Mouse (Mus musculus) brain, embryonic 14.5 days (tissue): ENCODE results near the gene Vstm4.

Source experiments
- CTCF ChIP-seq: fragments of 200-500 bp; IDR thresholded peaks from 2 replicates; pipeline ENCODE4 v1.5.1; 2012; ENCODE audit warnings: inconsistent platforms, mild to moderate bottlenecking, moderate library complexity, borderline replicate concordance; ENCODE audit not compliant: insufficient read depth, insufficient read length; ENCODE audit errors: extremely low read depth
- POLR2A ChIP-seq: fragments of 200-500 bp; IDR thresholded peaks from 2 replicates; pipeline ENCODE4 v1.6.1; 2012; ENCODE audit warnings: mild to moderate bottlenecking, inconsistent platforms, borderline replicate concordance; ENCODE audit not compliant: poor library complexity, insufficient read depth, insufficient read length, severe bottlenecking; ENCODE audit errors: extremely low read depth

DNA sequence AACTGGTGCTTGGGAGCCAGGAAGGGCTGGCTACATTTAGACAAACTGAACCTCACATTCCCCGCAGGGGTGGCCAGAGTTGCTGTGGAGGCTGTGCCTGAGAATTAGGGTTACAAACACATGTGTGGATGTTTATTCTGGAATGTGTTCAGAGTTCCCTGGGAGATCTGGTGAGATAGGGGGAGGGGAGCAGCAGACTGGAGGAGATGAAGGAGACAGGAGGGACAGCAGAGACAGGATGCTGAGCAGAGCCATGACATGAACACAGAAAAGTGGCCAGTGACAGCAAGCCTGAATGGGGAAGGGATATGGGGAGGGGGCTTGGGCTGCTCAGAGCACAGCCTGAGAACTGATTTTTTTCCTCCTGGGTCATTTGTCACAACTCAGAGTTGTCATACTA is 37.3 kb upstream of the Vstm4 start:
- TF ChIP-seq POLR2A (no peak), CTCF (no peak)
